Mouse (Mus musculus): ENCODE results near the gene Kctd17.

Gene Kctd17

GRCm38 (mm10) chr15:78428391-78429138 is at the start of gene Kctd17:
TSS of gene Kctd17 (plus strand) at chr15:78428564.
- peak; percentile 76 for DNase-seq (ENCODE audit: low read depth, low spot score)

DNA sequence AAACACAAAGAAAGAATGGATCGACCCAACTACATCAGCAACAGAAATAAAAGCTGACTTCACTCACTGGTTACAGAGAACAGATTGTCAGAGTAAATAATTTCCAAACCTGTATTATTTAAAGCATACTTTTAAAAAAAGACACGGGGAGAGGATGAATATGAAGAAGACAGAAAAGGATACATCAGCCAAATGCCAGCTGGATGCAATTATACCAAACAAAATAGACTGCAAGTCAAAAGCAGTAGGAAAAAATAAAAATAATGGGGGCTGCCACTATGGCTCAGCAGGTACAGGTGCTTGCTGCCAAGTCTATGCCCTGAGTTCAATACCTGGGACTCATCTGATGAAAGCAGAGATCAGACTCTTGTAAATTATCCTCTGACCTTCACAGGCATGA is 48.2 kb upstream of the Kctd17 start:
- peak; percentile 65 for DNase-seq (ENCODE audit: low read depth, low spot score)

DNA sequence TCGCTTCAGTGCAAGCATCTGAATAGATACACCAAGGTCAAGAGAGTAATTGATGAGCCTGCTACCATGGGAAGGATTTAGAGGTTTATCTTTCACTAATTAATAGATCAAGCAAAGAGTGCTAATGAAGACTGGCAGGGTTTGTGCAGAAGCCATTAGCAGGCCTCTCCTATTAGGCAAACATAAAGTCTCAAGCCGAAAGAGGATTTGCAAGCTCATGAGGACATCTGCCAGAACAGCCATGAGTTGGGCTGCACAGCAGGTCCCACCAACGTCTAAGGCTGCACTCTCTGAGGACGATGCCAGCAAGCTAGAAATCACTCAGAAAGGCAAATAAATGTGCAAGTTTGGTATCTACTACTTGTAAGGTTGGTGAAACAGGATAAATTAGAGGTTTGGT is 47.6 kb upstream of the Kctd17 start:
- no peak for DNase-seq (ENCODE audit: low read depth, low spot score)

GRCm38 (mm10) chr15:78382115-78382514 is 46.2 kb upstream of the Kctd17 start:
- no peak for DNase-seq (ENCODE audit: low read depth, low spot score)

DNA sequence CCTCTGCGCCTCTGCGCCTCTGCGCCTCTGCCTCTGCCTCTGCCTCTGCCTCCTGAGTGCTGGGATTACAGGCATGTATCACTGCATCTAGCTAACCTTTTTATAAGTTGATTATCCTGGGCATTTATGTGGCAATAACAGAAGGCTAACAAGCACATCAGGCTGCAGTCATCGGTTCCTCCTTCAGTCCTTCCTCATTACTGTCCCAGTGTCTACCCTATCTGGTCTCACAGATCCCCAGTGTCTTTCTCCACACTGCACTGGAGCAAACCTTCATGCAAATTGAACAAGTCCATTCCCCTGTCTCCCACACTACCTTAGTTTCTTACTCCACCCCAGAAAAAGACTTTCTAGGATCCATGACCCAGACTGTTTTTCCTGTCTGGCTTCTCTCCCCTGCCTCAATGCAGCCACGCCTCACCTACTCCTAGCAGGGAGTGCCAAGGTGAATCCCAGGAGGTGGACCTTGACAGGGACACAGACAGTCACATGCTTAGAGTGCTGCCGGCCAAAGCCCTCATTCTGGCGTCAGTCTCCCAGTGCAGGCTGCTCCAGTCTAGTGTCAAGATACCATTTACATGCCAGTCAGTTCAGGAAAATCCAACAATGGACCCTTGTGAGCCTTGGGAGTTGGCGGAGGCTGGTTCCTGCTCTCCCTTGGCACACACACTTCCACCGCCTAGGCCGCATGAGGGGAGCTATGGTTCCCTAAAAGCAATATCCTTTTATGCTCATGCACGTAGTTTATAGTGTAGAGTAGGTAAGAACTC is 44.7 kb upstream of the Kctd17 start:
- no peak for DNase-seq (ENCODE audit: low read depth, low spot score)

GRCm38 (mm10) chr15:78384220-78385116 is 43.9 kb upstream of the Kctd17 start:
- no peak for DNase-seq (ENCODE audit: low read depth, low spot score)

GRCm38 (mm10) chr15:78385564-78385963 is 42.8 kb upstream of the Kctd17 start:
- no peak for DNase-seq (ENCODE audit: low read depth, low spot score)

DNA sequence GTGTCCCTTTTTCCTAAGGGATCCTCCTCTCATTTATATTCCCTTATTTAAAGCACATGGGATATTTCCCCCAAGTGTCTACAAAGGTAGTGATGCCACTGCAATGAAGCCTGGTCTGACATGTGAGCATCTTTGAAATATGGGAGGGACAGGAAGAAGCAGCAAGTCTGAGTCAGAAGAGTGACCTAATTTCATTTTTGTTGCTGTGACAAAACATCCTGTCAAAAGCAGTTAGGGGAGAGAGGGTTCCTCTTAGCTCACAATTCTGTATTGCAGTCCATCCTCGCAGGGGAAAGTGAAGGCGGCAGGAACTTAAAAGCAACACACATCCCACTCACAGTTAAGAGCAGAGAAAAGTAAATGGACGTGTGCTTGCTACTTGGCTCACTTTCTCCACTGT is 37.5 kb upstream of the Kctd17 start:
- no peak for DNase-seq (ENCODE audit: low read depth, low spot score)

- no peak for DNase-seq (ENCODE audit: low read depth, low spot score)
Measured at GRCm38 (mm10) chr15:78395478-78395962, 32.8 kb upstream of the Kctd17 start, which contains the start of gene Tex33. TSS of gene Tex33 (minus strand) at chr15:78395912.

- no peak for DNase-seq (ENCODE audit: low read depth, low spot score)
Measured at GRCm38 (mm10) chr15:78401345-78401744, 27.0 kb upstream of the Kctd17 start.

- DNase-seq (ENCODE audit: low read depth, low spot score), result no peak
Measured at GRCm38 (mm10) chr15:78401921-78402320, 26.4 kb upstream of the Kctd17 start.

- DNase-seq (ENCODE audit: low read depth, low spot score), result no peak
Measured at GRCm38 (mm10) chr15:78402423-78402822, 25.9 kb upstream of the Kctd17 start.

DNA sequence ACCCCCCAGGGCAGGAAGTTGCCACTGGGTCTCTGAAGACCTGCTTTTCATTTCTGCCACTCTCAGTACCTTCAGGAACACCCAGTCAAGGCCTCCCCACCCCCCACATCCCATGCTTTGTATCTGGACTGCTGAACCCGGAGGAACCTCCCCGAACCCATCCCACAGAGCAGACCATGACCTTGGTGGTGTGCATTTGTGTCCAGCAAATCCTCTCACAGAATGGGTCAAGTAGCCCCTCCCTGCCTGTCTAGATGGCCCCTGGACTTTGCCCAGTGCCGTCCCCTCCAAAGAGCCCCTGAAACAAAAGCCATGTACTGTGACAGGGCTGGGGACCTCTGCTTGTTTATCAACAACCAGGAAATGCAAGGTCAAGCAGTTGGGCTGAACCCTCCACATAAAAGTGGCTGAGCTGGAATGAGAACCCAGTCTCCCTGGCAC is 25.0 kb upstream of the Kctd17 start:
- no peak for DNase-seq (ENCODE audit: low read depth, low spot score)

GRCm38 (mm10) chr15:78403896-78404295 is 24.5 kb upstream of the Kctd17 start:
- no peak for DNase-seq (ENCODE audit: low read depth, low spot score)

GRCm38 (mm10) chr15:78405098-78405497 is 23.3 kb upstream of the Kctd17 start:
- DNase-seq (ENCODE audit: low read depth, low spot score), result no peak

- DNase-seq (ENCODE audit: low read depth, low spot score), result peak; percentile 73
Measured at GRCm38 (mm10) chr15:78405517-78406211, 22.7 kb upstream of the Kctd17 start, which contains the start of gene Tst. TSS of gene Tst (minus strand) at chr15:78405907.

DNA sequence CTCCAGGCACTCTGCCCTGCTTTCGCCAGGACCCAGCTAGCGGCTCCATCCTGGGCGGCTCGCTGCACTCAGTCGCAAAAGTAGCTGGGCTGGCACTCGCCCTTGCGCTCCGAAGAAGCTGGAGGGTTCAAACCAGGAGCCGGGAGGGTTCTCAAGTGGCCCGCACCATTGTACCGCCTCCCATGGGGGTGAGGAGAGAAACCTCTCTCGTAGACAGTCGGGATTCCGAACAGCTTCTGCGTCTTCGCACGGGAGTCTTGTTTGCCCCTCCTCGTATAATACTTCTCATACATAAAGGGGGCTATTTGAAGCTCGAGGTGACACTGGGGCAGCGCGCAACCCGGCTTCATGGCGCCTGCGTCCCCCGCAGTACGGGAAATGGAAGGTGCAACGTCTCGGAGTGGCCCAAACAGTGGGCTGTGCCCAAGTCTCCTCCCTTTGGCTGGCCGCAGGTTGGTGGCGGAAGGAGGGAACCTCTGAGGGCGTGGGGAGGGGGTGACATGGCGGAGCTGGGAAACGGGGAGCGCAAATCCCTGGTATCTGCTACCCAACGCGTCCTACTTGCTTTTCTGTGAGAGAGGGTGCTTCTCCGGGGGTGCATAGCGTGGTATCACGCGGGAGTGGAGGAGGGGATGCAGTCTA is 21.9 kb upstream of the Kctd17 start, which contains the start of gene Mpst:
Mpst (plus strand) TSS at position 124 of the 642 bp plus-strand sequence.
- DNase-seq (ENCODE audit: low read depth, low spot score), result peak; percentile 85

GRCm38 (mm10) chr15:78409570-78410052 is 18.8 kb upstream of the Kctd17 start:
- DNase-seq (ENCODE audit: low read depth, low spot score), result no peak

GRCm38 (mm10) chr15:78413083-78413718 is 15.2 kb upstream of the Kctd17 start:
- no peak for DNase-seq (ENCODE audit: low read depth, low spot score)

- no peak for DNase-seq (ENCODE audit: low read depth, low spot score)
Measured at GRCm38 (mm10) chr15:78413719-78414117, 14.6 kb upstream of the Kctd17 start.
